Mouse (Mus musculus) MEL (cell line): ENCODE measurements at regions not wholly inside any gene's neighbourhood (a gene's known extent, or its start where the extent isn't known, plus 50 kb on each side); places are given as distances from the start of the nearest gene placed in this dataset.

Experiments
- CTCF ChIP-seq, 3 experiments: IDR thresholded peaks in 2 of 3; conservative IDR thresholded peaks in 1 of 3; 2 replicates each; pipeline ENCODE4 v1.5.1; 2011 to 2012; ENCODE audit warnings: low read length in 3 of 3, low read depth in 2 of 3, mild to moderate bottlenecking in 2 of 3, improper control_type of control experiment in 1 of 3, inconsistent platforms in 1 of 3, mixed read lengths in 1 of 3, moderate library complexity in 1 of 3; ENCODE audit not compliant: control insufficient read depth in 1 of 3, insufficient read depth in 1 of 3, poor library complexity in 1 of 3, severe bottlenecking in 1 of 3
- EP300 ChIP-seq, 2 experiments: IDR thresholded peaks; 2 replicates each; pipeline ENCODE4 v1.6.1; 2011; ENCODE audit warnings: improper control_type of control experiment in 2 of 2, low read length in 2 of 2, low read depth in 1 of 2, mild to moderate bottlenecking in 1 of 2
- GATA1 ChIP-seq: IDR thresholded peaks from 2 replicates; pipeline ENCODE4 v1.6.1; 2011; ENCODE audit warnings: low read depth, low read length, improper control_type of control experiment
- HCFC1 ChIP-seq: IDR thresholded peaks from 2 replicates; pipeline ENCODE4 v1.6.1; 2012; ENCODE audit warnings: low read depth, mild to moderate bottlenecking, inconsistent platforms, low read length, improper control_type of control experiment, moderate library complexity
- POLR2A ChIP-seq, 2 experiments: IDR thresholded peaks; 2 replicates each; pipeline ENCODE4 v1.6.1; 2011 to 2012; ENCODE audit warnings: low read length in 2 of 2, mild to moderate bottlenecking in 2 of 2, control low read depth in 1 of 2, improper control_type of control experiment in 1 of 2, low read depth in 1 of 2, moderate library complexity in 1 of 2; ENCODE audit not compliant: control insufficient read depth in 1 of 2, insufficient read depth in 1 of 2, poor library complexity in 1 of 2
- SMC3 ChIP-seq: IDR thresholded peaks from 2 replicates; pipeline ENCODE4 v1.6.1; 2011; ENCODE audit warnings: low read depth, low read length, improper control_type of control experiment
- USF1 ChIP-seq: IDR thresholded peaks from 2 replicates; pipeline ENCODE4 v1.6.1; 2014; ENCODE audit warnings: low read depth, mild to moderate bottlenecking, inconsistent platforms, low read length, improper control_type of control experiment, moderate library complexity
- ZKSCAN1 ChIP-seq: IDR thresholded peaks from 2 replicates; pipeline ENCODE4 v1.6.1; 2012; ENCODE audit warnings: low read depth, mild to moderate bottlenecking, inconsistent platforms, low read length, improper control_type of control experiment, moderate library complexity

GRCm38 (mm10) chr17:88141538-88141937 lies 76.4 kb upstream of the Fbxo11 start:
- TF ChIP-seq POLR2A (IDR thresholded peaks at IDR 0.05; ENCODE audit: control insufficient read depth in 1 of 2, insufficient read depth in 1 of 2, low read depth in 1 of 2, low read length in 2 of 2, poor library complexity in 1 of 2), result no peak
- TF ChIP-seq EP300 (IDR thresholded peaks at IDR 0.05; ENCODE audit: low read depth in 1 of 2, low read length in 2 of 2), result no peak
- no peak for TF ChIP-seq CTCF (IDR thresholded peaks at IDR 0.05 in 2 of 3, conservative IDR thresholded peaks at IDR 0.05 in 1 of 3; ENCODE audit: control insufficient read depth in 1 of 3, insufficient read depth in 1 of 3, low read depth in 2 of 3, low read length in 3 of 3, poor library complexity in 1 of 3, severe bottlenecking in 1 of 3)
- no peak for TF ChIP-seq SMC3
- TF ChIP-seq HCFC1, result no peak
- TF ChIP-seq USF1, result no peak
- TF ChIP-seq GATA1, result no peak
- TF ChIP-seq ZKSCAN1, result no peak
